Mouse (Mus musculus) ovary, adult 18-20 months (tissue): ENCODE measurements at regions not wholly inside any gene's neighbourhood (a gene's known extent, or its start where the extent isn't known, plus 50 kb on each side); places are given as distances from the start of the nearest gene placed in this dataset.

Source experiments
- DNase-seq: peaks from one replicate; pipeline ENCODE4 v3.0.0; 2022; ENCODE audit warnings: low spot score, mixed read lengths

DNA sequence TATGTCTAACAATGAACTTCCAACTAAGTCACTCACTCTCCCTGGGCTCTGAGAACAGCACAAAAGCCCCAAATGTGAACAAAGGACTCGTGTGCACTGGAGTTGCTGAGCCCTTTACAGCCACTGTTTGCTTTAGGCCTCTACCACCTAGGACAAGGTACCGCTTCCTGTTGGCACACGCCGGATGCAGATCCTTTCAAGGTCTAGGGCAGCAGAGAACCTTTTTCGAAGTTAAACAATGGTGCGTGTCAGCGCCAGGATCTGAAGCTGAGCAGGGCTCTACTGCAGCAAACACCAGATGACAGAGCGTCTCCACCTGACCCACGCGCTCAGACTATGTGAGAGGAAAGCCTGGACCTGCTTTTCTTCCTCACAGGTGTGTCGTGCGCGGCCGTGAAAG lies 207.0 kb upstream of the Mkln1 start:
- no peak for DNase-seq

- DNase-seq: no peak
Observed at GRCm38 (mm10) chr6:31192197-31192596, 206.3 kb upstream of the Mkln1 start.

GRCm38 (mm10) chr6:31193202-31193601 lies 205.3 kb upstream of the Mkln1 start:
- no peak for DNase-seq

DNA sequence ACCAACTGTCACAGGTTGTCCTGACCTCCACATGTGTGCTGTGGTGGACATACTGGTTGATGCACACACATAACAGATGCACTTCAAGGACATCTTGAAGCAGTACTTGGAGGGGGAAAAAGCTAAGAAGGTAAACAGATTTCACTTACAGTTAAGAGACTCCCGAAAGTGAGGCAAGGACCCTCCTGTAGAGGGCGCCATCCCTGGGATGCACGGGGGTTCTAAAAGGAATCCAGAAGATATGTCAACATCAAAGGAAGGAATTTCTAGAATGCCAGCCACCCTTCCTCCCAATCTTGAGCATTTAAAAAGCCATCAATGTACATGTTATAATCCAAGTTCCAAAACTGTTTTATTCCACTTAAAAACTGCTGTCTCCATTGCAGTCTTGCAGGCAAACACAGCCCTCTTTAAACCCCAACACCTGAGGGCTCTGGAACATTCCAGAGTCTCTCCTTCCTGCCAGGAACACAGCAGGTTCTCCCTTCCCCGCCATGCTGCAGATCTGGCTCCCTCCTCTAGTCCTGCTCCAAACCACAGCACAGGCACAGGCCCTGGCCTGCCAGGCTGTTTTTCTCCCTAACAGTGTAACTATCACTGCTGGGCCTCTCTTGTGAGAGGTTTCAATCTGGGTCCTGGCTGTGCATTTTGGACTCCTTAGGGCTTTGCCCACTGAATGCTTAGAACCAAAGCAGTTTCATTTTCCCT lies 200.8 kb upstream of the Mkln1 start:
- no peak for DNase-seq

GRCm38 (mm10) chr6:31198340-31198739 lies 200.2 kb upstream of the Mkln1 start:
- DNase-seq: no peak

DNA sequence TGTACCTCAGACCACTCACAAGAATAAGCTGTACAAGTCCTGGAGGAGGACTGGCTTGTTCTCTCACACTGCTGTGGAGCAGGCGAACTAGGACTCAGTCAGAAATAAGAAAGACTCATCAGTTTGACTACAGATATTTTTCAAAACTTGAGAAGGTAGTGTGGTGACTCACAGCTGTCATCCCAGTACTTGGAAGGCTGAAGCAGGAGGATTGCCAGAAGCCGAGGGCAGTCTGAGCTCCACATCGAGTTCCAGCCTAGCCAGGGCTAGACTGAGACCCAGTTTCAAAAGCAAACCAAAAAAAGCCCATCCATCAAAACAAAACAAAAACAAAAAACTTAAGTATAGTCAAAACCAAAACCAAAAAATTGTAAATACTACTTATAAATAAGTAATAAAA lies 197.8 kb upstream of the Mkln1 start:
- no peak for DNase-seq

- no peak for DNase-seq
Observed at GRCm38 (mm10) chr6:31201375-31201972, 197.1 kb upstream of the Mkln1 start.

DNA sequence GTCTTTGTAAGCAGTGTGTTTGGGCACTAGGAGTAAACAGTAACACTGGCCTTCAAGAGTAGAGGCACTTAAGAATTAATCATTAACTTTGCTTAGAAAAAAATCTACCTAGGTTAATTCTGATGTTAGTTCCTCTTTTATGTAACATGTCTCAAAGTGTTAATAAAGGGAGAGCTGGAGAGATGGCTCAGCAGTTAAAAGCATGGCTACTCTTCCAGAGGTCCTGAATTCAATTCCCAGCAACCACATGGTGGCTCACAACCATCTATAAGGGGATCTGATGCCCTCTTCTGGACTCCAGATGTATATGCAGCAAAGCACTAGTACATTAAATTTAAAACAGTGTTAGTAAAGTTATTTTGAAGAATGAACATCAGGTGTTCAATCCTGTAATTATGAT lies 195.9 kb upstream of the Mkln1 start:
- no peak for DNase-seq

DNA sequence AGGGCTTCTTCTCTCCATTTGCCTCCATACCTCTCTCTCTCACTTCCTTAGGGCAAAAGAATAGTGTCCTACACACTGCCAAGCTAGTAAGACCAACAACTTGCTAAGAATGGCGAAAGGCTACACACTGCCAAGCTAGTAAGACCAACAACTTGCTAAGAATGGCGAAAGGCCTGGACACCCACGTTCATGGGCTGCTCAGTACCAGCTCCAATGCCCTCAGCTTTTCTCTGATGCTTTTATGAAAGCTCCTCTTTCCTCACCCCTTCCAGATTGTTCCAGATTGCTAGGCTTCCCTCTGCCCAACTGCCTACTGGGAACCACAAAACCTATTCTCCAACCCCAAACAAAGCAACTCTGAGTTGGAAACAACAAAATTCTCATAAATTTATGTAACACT lies 194.1 kb upstream of the Mkln1 start:
- no peak for DNase-seq

DNA sequence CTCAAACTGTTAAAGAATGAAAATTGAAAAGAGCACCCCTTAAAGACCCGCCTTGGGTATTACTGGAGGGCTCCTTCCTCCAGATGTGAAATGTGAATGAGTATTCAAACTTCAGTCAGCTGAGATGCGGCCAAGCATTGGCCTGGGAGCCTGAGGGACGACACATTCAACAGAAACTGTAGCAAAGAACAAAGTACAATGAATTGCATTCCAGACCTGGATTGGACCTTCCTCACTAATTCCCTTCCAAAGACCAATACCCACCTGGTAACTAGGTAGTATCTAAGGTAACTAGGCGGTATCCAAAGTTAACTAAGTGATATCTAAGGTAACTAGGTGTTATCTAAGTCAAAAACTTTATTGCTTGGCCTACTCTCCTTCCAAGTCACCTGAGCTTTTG lies 193.7 kb upstream of the Mkln1 start:
- DNase-seq: no peak

DNA sequence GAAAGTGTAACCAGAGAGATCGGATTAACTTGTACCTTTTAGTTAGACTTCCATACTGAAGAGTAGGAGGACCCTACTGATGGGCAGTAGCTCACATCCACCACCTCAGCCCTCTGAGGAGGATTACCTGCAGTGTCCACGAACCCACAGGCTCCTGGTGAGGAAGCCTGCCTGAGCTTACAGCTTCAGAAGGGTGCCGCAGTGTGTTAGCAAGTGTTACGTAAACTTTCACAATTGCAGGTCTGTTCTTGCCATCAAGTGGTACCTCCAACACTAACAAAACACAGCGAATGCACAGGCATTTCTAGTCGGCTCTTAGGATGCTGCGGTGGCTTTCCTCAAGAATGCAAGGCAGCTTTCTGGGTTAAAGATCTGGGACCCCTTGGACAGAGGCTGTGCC lies 192.4 kb upstream of the Mkln1 start:
- DNase-seq: no peak

DNA sequence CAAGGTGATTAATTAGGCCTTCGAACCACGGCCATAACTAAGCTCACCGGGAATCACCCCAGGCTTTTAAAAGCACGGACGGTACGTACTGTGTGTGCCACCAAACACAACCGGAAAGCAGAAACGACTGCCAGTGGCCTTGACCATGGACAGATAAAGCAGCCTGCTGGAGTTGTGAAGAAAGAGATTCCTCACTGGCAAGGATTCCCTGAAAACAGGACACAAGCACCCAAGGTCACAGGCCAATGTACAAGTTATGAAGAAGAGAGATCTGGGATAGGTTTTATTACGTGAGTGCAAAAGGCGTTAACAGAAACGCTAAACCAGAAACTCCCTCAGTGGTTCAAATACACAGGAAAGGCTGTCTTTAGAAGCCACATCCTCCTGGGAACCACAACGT lies 191.3 kb upstream of the Mkln1 start:
- peak; percentile 73 for DNase-seq

- DNase-seq: no peak
Observed at GRCm38 (mm10) chr6:31208224-31208623, 190.3 kb upstream of the Mkln1 start.

GRCm38 (mm10) chr6:31209411-31210139 lies 189.0 kb upstream of the Mkln1 start:
- no peak for DNase-seq

GRCm38 (mm10) chr6:31210209-31210714 lies 188.3 kb upstream of the Mkln1 start:
- DNase-seq: no peak

GRCm38 (mm10) chr6:31211091-31211490 lies 187.4 kb upstream of the Mkln1 start:
- no peak for DNase-seq

DNA sequence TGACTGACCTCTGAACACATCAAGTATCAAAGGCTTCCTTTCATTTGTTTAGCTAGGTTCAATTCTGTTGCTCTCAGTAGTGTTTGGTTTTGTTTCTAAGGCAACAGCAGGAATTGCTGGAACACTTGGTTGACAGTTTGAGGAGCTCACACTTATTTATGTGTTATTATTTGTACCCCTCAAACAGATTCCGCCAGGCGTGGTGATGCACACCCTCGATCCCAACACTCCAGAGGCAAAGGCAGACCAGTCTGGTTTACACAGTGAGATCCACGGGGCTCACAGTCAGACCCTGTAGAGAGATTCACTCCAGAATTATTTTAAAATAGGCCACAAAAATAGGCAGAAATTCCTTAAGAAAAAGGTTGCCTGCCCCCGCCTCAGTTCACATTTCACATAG lies 186.9 kb upstream of the Mkln1 start:
- no peak for DNase-seq

GRCm38 (mm10) chr6:31212080-31212479 lies 186.5 kb upstream of the Mkln1 start:
- no peak for DNase-seq

GRCm38 (mm10) chr6:31212694-31213093 lies 185.8 kb upstream of the Mkln1 start:
- no peak for DNase-seq

DNA sequence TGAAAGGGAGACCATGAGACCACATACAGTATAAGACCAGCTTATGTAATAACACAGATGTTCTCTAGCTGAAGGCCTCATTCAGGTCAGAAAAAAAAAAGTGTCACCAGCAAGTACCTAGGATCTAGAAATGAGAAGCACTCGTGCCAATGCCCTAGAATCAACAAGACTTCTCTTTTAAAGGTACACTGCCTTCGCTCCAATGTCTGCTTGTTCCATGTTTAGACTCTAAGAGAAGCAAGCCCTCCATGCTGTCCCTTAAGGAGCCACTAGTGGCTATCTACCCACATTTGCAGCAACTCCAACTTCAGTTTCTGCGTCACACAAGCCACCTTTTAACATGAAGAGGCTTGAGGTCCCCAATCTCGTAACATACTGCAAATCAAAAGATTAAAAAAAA lies 185.4 kb upstream of the Mkln1 start:
- no peak for DNase-seq

DNA sequence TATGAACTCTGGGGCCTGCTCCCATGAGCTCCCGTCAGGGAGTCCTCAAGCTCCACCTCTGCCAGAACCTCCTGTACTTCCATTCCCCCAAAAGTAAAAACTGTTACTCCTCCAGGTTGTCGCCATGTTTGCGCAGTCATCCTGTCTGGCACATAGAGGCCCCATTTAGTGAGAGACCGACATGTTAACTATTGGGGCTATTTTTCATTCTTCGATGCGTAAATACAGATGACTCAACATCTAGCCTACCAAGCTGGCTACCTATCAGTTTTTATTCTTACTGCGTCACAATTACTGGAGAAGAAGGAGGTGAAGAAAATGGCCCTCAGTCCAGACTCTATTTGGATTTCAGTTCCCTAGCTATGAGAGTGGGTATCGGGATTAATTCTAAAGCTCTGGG lies 182.9 kb upstream of the Mkln1 start:
- DNase-seq: no peak

- peak; percentile 91 for DNase-seq
Observed at GRCm38 (mm10) chr6:31216206-31217059, 182.1 kb upstream of the Mkln1 start.
